Mouse (Mus musculus): ENCODE data around the gene Stac3. TPM values are rescaled to one million over a fixed set of nuclear protein-coding genes. Genes with fewer than 3 reads are reported as not detected.
A peak's percentile ranks its signal among the peaks of the same experiment; 100 is the strongest.

Gene Stac3
- total and polyA plus RNA-seq, 2 experiments: 0.37 to 0.49 TPM

DNA sequence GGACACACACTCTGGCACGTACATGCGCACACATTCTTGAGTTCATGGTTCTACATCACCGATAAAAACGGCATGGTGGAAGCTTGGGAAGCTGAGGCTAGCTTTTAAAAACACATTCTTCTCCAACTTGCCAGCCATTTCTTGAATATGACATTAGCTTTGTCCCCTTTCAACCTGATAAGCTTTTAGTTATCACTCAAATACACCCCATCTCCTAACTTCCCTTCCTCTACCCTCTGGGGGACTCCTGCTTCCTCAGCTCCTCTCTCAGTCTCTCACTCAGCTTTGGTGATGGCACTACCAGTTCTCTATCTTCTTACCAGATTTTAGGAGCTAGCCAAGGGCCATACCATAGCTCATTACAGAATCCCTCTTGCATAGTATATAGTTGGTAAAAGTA lies 26.3 kb upstream of the Stac3 start:
- TF ChIP-seq CTCF (IDR thresholded peaks at IDR 0.05; ENCODE audit: low read depth, low read length) (no peak), POLR2A (IDR thresholded peaks at IDR 0.05; ENCODE audit: extremely low read depth, insufficient read depth, low read length) (no peak)
- Histone ChIP-seq H3K79me2 (ENCODE audit: control insufficient read depth, insufficient read depth, low read length) (no peaks in the 10 kb centered on the region), H3K36me3 (ENCODE audit: control insufficient read depth, insufficient read depth, low read length) (peaks cover 36% of the 10 kb centered on the region), H3K27me3 (ENCODE audit: control insufficient read depth, insufficient read depth, low read length) (no peaks in the 10 kb centered on the region), H3K4me1 (ENCODE audit: control insufficient read depth, insufficient read depth, low read length) (no peaks in the 10 kb centered on the region), H3K4me3 (ENCODE audit: insufficient read depth, low read depth, low read length) (no peak overlapping the region), H3K9ac (ENCODE audit: low read depth, low read length) (no peak overlapping the region), H3K27ac (replicated peaks; ENCODE audit: insufficient read depth, low read depth, low read length) (no peak overlapping the region)
- 97% methylated on average over 4 of the region's 4 CpGs for WGBS
- DNase-seq (ENCODE audit: extremely low read depth, low read depth, low spot score): no peak

DNA sequence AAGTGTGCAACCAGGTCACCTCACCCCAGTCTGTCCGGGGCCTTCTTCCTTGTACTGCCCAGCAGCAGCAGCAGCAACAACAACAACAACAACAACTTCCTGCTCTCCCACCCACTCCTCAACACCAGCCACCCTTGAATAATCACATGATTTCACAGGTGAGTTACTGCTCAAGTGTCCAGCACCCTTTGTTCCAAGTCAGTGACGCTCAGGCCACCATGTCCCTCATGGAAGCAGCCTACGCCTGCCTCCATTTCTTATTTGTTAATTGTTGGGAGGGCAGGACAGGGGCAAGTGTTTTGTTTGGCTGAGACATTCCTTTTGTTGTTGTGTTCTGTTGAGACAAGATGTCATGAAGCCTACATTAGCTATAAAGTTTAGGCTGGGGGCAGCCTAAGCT lies 24.9 kb upstream of the Stac3 start:
- no peak overlapping the region for H3K27ac ChIP-seq (replicated peaks; ENCODE audit: insufficient read depth, low read depth, low read length)
- no peak for TF ChIP-seq POLR2A (IDR thresholded peaks at IDR 0.05; ENCODE audit: extremely low read depth, insufficient read depth, low read length)
- no peak for TF ChIP-seq CTCF (IDR thresholded peaks at IDR 0.05; ENCODE audit: low read depth, low read length)
- DNase-seq (ENCODE audit: extremely low read depth, low read depth, low spot score): no peak
- H3K79me2 ChIP-seq (ENCODE audit: control insufficient read depth, insufficient read depth, low read length): no peaks in the 10 kb centered on the region
- H3K4me3 ChIP-seq (ENCODE audit: insufficient read depth, low read depth, low read length): no peak overlapping the region
- H3K36me3 ChIP-seq (ENCODE audit: control insufficient read depth, insufficient read depth, low read length): peaks cover 33% of the 10 kb centered on the region
- no peaks in the 10 kb centered on the region for H3K4me1 ChIP-seq (ENCODE audit: control insufficient read depth, insufficient read depth, low read length)
- 93% methylated on average over 3 of the region's 3 CpGs for WGBS
- no peak overlapping the region for H3K9ac ChIP-seq (ENCODE audit: low read depth, low read length)
- H3K27me3 ChIP-seq (ENCODE audit: control insufficient read depth, insufficient read depth, low read length): no peaks in the 10 kb centered on the region

- Histone ChIP-seq H3K79me2 (ENCODE audit: control insufficient read depth, insufficient read depth, low read length) (no peaks in the 10 kb centered on the region), H3K4me1 (ENCODE audit: control insufficient read depth, insufficient read depth, low read length) (no peaks in the 10 kb centered on the region), H3K4me3 (ENCODE audit: insufficient read depth, low read depth, low read length) (no peak overlapping the region), H3K27ac (replicated peaks; ENCODE audit: insufficient read depth, low read depth, low read length) (no peak overlapping the region), H3K27me3 (ENCODE audit: control insufficient read depth, insufficient read depth, low read length) (no peaks in the 10 kb centered on the region), H3K36me3 (ENCODE audit: control insufficient read depth, insufficient read depth, low read length) (peaks cover 30% of the 10 kb centered on the region), H3K9ac (ENCODE audit: low read depth, low read length) (no peak overlapping the region)
- no peak for TF ChIP-seq POLR2A (IDR thresholded peaks at IDR 0.05; ENCODE audit: extremely low read depth, insufficient read depth, low read length)
- TF ChIP-seq CTCF (IDR thresholded peaks at IDR 0.05; ENCODE audit: low read depth, low read length): no peak
- WGBS: 93% methylated on average over 7 of the region's 7 CpGs
- DNase-seq (ENCODE audit: extremely low read depth, low read depth, low spot score): no peak
These were observed 24.2 kb upstream of the Stac3 start for GRCm38 (mm10) chr10:127477301-127477700.

DNA sequence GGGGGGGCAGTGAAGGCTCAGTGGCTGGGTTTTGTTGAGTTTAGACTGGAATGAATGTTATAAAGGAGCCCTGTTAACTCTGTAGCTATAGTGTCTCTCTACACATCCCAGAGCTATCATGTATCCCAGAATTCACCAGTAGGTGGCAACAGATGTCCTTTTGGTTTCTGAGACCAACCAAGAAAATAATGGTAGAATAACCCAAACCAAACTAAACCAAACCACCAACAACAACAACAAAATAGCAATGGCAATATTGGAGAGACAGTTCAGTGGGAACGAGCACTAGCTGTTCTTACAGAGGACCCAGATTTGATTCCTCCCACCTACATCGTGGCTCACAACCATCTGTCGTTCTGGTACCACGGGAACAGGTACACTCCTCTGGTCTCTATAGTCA lies 22.4 kb upstream of the Stac3 start:
- Histone ChIP-seq H3K36me3 (ENCODE audit: control insufficient read depth, insufficient read depth, low read length) (peaks cover 26% of the 10 kb centered on the region), H3K4me3 (ENCODE audit: insufficient read depth, low read depth, low read length) (no peak overlapping the region), H3K4me1 (ENCODE audit: control insufficient read depth, insufficient read depth, low read length) (no peaks in the 10 kb centered on the region), H3K27me3 (ENCODE audit: control insufficient read depth, insufficient read depth, low read length) (no peaks in the 10 kb centered on the region), H3K79me2 (ENCODE audit: control insufficient read depth, insufficient read depth, low read length) (no peaks in the 10 kb centered on the region), H3K9ac (ENCODE audit: low read depth, low read length) (no peak overlapping the region), H3K27ac (replicated peaks; ENCODE audit: insufficient read depth, low read depth, low read length) (no peak overlapping the region)
- 97% methylated on average over 4 of the region's 4 CpGs for WGBS
- DNase-seq (ENCODE audit: extremely low read depth, low read depth, low spot score): peak; percentile 30
- TF ChIP-seq CTCF (IDR thresholded peaks at IDR 0.05; ENCODE audit: low read depth, low read length) (no peak), POLR2A (IDR thresholded peaks at IDR 0.05; ENCODE audit: extremely low read depth, insufficient read depth, low read length) (no peak)

GRCm38 (mm10) chr10:127480833-127481813 lies 20.4 kb upstream of the Stac3 start:
- Histone ChIP-seq H3K36me3 (ENCODE audit: control insufficient read depth, insufficient read depth, low read length) (peaks cover 17% of the 10 kb centered on the region), H3K4me3 (ENCODE audit: insufficient read depth, low read depth, low read length) (no peak overlapping the region), H3K4me1 (ENCODE audit: control insufficient read depth, insufficient read depth, low read length) (no peaks in the 10 kb centered on the region), H3K9ac (ENCODE audit: low read depth, low read length) (no peak overlapping the region), H3K79me2 (ENCODE audit: control insufficient read depth, insufficient read depth, low read length) (no peaks in the 10 kb centered on the region), H3K27ac (replicated peaks; ENCODE audit: insufficient read depth, low read depth, low read length) (peak overlapping the region; percentile 6; the same call in 1 of the 2 replicates), H3K27me3 (ENCODE audit: control insufficient read depth, insufficient read depth, low read length) (no peaks in the 10 kb centered on the region)
- 84% methylated on average over 19 of the region's 19 CpGs for WGBS
- peak; percentile 32 for DNase-seq (ENCODE audit: extremely low read depth, low read depth, low spot score)
- TF ChIP-seq POLR2A (IDR thresholded peaks at IDR 0.05; ENCODE audit: extremely low read depth, insufficient read depth, low read length) (no peak), CTCF (IDR thresholded peaks at IDR 0.05; ENCODE audit: low read depth, low read length) (no peak)

DNA sequence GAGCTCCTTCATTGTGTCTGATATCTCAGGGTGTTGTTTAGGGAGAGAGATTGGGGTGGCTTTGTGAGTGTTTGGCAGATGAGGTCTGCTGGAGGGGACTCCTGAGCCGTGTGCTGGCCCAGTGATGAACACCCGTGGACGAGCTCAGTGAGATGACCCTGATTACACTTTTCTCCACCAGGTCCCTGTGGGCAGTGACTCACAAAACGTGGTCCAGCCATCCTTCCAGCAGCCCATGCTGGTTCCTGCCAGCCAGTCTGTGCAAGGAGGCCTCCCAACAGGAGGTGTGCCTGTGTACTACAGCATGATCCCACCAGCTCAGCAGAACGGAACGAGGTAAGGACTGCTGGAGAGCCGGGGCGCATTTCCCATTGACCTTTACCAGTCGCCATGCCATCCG lies 16.3 kb upstream of the Stac3 start:
- no peak for DNase-seq (ENCODE audit: extremely low read depth, low read depth, low spot score)
- WGBS: 91% methylated on average over 10 of the region's 10 CpGs
- H3K27me3 ChIP-seq (ENCODE audit: control insufficient read depth, insufficient read depth, low read length): no peaks in the 10 kb centered on the region
- H3K79me2 ChIP-seq (ENCODE audit: control insufficient read depth, insufficient read depth, low read length): no peaks in the 10 kb centered on the region
- TF ChIP-seq CTCF (IDR thresholded peaks at IDR 0.05; ENCODE audit: low read depth, low read length): no peak
- TF ChIP-seq POLR2A (IDR thresholded peaks at IDR 0.05; ENCODE audit: extremely low read depth, insufficient read depth, low read length): no peak
- H3K9ac ChIP-seq (ENCODE audit: low read depth, low read length): no peak overlapping the region
- H3K27ac ChIP-seq (replicated peaks; ENCODE audit: insufficient read depth, low read depth, low read length): no peak overlapping the region
- no peak overlapping the region for H3K4me3 ChIP-seq (ENCODE audit: insufficient read depth, low read depth, low read length)
- peaks cover 32% of the 10 kb centered on the region for H3K36me3 ChIP-seq (ENCODE audit: control insufficient read depth, insufficient read depth, low read length)
- no peaks in the 10 kb centered on the region for H3K4me1 ChIP-seq (ENCODE audit: control insufficient read depth, insufficient read depth, low read length)

Measured in liver, adult 2 months (tissue).